Mouse (Mus musculus) E14TG2a.4 (cell line): ENCODE data around the gene Cers5.

Experiments used
- CTCF ChIP-seq: conservative IDR thresholded peaks from 2 replicates; pipeline ENCODE4 v1.5.1; 2014; ENCODE audit warnings: low read length
- NANOG ChIP-seq: IDR thresholded peaks from 2 replicates; pipeline ENCODE4 v1.6.1; 2014; ENCODE audit warnings: borderline replicate concordance, low read length, mixed read lengths

DNA sequence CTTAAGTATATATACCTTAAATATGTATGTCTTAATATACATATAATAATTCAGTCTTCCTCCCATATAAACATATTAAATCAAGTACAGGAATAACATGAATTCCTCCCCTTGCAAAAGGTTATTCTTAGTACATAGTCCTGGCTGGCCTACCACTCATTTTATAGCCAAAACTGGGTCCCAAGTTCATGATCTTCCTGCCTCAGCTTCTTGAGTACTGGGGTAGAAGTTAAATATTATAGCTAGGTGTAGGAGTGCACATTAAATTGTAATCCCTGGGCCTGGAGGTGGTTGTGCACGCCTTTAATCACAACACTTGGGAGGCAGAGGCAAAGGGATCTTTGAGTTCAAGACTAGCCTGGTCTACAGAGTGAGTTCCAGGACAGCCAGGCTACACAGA lies 3.9 kb downstream of the Cers5 start:
- TF ChIP-seq CTCF (no peak), NANOG (no peak)
